Mouse (Mus musculus) hindbrain, embryonic 13.5 days (tissue): ENCODE measurements around the gene Vars2. TPM values are rescaled to one million over a fixed set of nuclear protein-coding genes. Genes with fewer than 3 reads are reported as not detected.

ENCODE experiments used
- ATAC-seq: fragments of 200-750 bp; cut with Nextera tagmentation; 2 replicates; pipeline ENCODE4 v1.8.0; 2017; ENCODE audit warnings: moderate TSS enrichment; ENCODE audit not compliant: low FRiP score
- H3K27ac ChIP-seq: fragments of 300-500 bp; sonication (generic); 2 replicates; pipeline ENCODE4 v1.5.1; 2015; ENCODE audit warnings: inconsistent platforms, mild to moderate bottlenecking, moderate library complexity
- H3K27me3 ChIP-seq: fragments of 300-500 bp; sonication (generic); 2 replicates; pipeline ENCODE4 v1.6.1; 2015; ENCODE audit warnings: mild to moderate bottlenecking, inconsistent platforms
- H3K36me3 ChIP-seq: fragments of 300-500 bp; sonication (generic); 2 replicates; pipeline ENCODE4 v1.6.1; 2015; ENCODE audit warnings: mild to moderate bottlenecking, inconsistent platforms
- H3K4me1 ChIP-seq: fragments of 300-500 bp; sonication (generic); replicated peaks from 2 replicates; pipeline ENCODE4 v1.6.1; 2015; ENCODE audit warnings: inconsistent platforms
- H3K4me2 ChIP-seq: fragments of 300-500 bp; sonication (generic); 2 replicates; pipeline ENCODE4 v1.6.1; 2015; ENCODE audit warnings: inconsistent platforms, mild to moderate bottlenecking, moderate library complexity
- H3K4me3 ChIP-seq: fragments of 300-500 bp; sonication (generic); 2 replicates; pipeline ENCODE4 v1.5.1; 2015; ENCODE audit warnings: mild to moderate bottlenecking, inconsistent platforms
- H3K9ac ChIP-seq: fragments of 300-500 bp; sonication (generic); 2 replicates; pipeline ENCODE4 v1.6.1; 2015; ENCODE audit warnings: mild to moderate bottlenecking, inconsistent platforms
- H3K9me3 ChIP-seq: fragments of 300-500 bp; sonication (generic); 2 replicates; pipeline ENCODE4 v1.6.1; 2016; ENCODE audit warnings: inconsistent platforms
- WGBS: fragments of 180-500 bp; shearing (Covaris S2); methylation state at CpG from one replicate; pipeline ENCODE4 v1.1.7; 2015; 5-methylcytosine and 5-hydroxymethylcytosine counted together
- polyA plus RNA-seq: library from polyadenylated mRNA; unstranded; fragments of >200 nt; fragmentation: Nextera tagmentation; extraction: Ambion mirVana; gene quantifications from 2 replicates; pipeline ENCODE4 v1.2.1, GENCODE M21; 2015

Vars2 gene
- polyA plus RNA-seq, 1 experiment from 2014 or later: 11.8 TPM

DNA sequence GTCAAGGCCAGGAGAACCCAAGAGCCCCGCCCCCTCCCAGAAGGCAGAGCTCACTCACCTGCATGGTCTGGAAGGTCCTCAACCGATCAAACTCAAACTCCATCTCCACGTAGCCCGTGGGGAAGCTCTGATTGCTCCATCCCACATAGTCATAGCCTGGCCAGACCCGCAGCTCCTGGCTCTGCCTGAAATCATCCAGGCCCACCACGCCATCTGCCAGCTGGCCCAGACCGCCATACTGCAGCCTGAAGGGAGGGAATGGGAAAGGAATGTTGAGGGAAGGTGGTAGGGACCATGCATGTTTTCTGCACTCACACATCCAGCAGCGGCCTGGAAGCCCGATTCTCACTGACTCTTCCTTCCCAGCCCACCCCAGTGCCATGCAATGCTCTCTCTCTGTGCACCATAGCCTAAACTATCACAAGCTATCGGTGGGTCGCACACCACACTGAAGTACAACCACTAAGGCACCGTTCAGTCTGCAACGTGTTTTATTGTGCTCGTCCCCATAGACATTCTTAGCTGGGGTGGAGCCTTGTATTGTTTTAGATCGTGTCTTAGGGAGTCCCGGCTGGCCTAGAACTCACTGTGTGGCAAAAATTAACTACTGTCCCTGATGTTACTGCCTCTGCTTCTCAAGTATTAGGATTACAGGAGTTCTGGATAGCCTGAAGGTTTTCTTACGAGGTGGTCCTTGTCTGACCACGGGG lies 22.7 kb upstream of the Vars2 start:
- Histone ChIP-seq H3K36me3 (peaks cover 91% of the 10 kb centered on the region), H3K4me2 (no peak overlapping the region), H3K4me1 (peaks cover 15% of the 10 kb centered on the region), H3K27me3 (no peaks in the 10 kb centered on the region), H3K4me3 (no peak overlapping the region), H3K9me3 (no peaks in the 10 kb centered on the region), H3K27ac (no peak overlapping the region), H3K9ac (no peak overlapping the region; the same call in 1 of the 2 replicates)
- no peak for ATAC-seq
- WGBS: 91% methylated on average over 18 of the region's 18 CpGs

DNA sequence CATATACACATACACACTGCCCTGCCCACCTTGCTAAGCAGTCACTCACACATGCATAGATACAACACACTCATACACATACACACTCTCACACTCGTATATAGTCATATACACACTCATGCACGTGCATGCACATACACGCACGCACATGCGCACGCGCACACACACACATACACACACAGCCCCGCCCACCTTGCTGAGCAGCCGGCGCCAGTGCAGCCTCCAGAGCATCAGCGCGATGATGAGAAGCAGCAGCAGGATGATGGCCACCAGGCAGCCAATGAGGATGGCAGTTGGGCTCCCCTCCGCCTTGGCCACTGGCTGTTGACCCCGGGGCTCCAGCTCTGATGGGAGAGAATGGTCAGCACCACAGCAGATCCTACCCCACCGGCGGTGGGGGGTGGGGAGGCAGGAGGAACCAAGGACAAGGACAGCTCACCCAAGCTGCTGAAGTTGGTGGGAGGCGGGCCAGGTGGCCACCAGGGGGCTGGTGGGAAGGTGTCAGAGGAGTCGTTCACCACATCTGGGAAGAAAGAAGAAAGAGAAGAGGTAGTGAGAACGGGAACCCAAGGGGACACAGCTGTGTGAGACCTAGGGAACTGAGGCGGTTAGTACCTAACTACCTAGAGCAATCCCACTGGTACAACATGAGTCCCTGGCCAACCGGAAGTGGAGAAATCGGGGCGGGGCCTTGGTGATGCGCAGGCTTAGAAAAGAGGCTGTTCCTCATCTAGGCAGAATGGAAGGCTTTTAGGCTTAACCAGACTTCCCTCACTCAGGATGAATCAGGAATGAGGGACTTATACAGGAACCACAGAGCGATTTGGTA lies 21.2 kb upstream of the Vars2 start:
- H3K27ac ChIP-seq: no peak overlapping the region; the same call in 1 of the 2 replicates
- H3K27me3 ChIP-seq: no peaks in the 10 kb centered on the region
- H3K9me3 ChIP-seq: no peaks in the 10 kb centered on the region
- 90% methylated on average over 25 of the region's 25 CpGs for WGBS
- no peak for ATAC-seq
- H3K4me3 ChIP-seq: no peak overlapping the region
- peaks cover 98% of the 10 kb centered on the region for H3K36me3 ChIP-seq
- H3K9ac ChIP-seq: peak overlapping the region; percentile 26; the same call in 1 of the 2 replicates
- H3K4me2 ChIP-seq: no peak overlapping the region
- H3K4me1 ChIP-seq: peaks cover 16% of the 10 kb centered on the region

- Histone ChIP-seq H3K9ac (0 out of 2 replicates have a peak overlapping the region, but pooled peaks have one; percentile 49), H3K9me3 (no peaks in the 10 kb centered on the region), H3K36me3 (peaks cover 98% of the 10 kb centered on the region), H3K4me3 (no peak overlapping the region), H3K27ac (peak overlapping the region; percentile 66), H3K27me3 (no peaks in the 10 kb centered on the region), H3K4me2 (no peak overlapping the region), H3K4me1 (peaks cover 16% of the 10 kb centered on the region)
- 56% methylated on average over 9 of the region's 9 CpGs for WGBS
- no peak for ATAC-seq
Measured at GRCm38 (mm10) chr17:35685061-35685460, 17.7 kb upstream of the Vars2 start.

- no peak for ATAC-seq
- 87% methylated on average over 13 of the region's 13 CpGs for WGBS
Measured at GRCm38 (mm10) chr17:35681986-35682385, 14.6 kb upstream of the Vars2 start.

GRCm38 (mm10) chr17:35680591-35680990 lies 13.2 kb upstream of the Vars2 start:
- Histone ChIP-seq H3K9me3 (no peaks in the 10 kb centered on the region), H3K9ac (no peak overlapping the region), H3K4me3 (no peak overlapping the region), H3K4me1 (peaks cover 6% of the 10 kb centered on the region), H3K27ac (peak overlapping the region; percentile 40; the same call in 1 of the 2 replicates), H3K4me2 (no peak overlapping the region), H3K27me3 (no peaks in the 10 kb centered on the region), H3K36me3 (peaks cover 54% of the 10 kb centered on the region)
- no peak for ATAC-seq
- 45% methylated on average over 6 of the region's 6 CpGs for WGBS

More at GRCm38 (mm10) chr17:35681986-35682385, 14.6 kb upstream of the Vars2 start:
- no peak overlapping the region for H3K4me3 ChIP-seq
- H3K27me3 ChIP-seq: no peaks in the 10 kb centered on the region
- peak overlapping the region; percentile 8 for H3K27ac ChIP-seq
- no peak overlapping the region for H3K4me2 ChIP-seq
- no peaks in the 10 kb centered on the region for H3K9me3 ChIP-seq
- H3K9ac ChIP-seq: no peak overlapping the region
- H3K36me3 ChIP-seq: peaks cover 68% of the 10 kb centered on the region
- peaks cover 16% of the 10 kb centered on the region for H3K4me1 ChIP-seq

- peaks cover 14% of the 10 kb centered on the region for H3K36me3 ChIP-seq
- ATAC-seq: peak; percentile 95
- whole genome bisulfite sequencing: 2% methylated on average over 23 of the region's 23 CpGs
- peaks cover 10% of the 10 kb centered on the region for H3K4me1 ChIP-seq
- peak within 1 kb of the TSS; percentile 69 for H3K4me3 ChIP-seq
- peak within 1 kb of the TSS; percentile 84 for H3K4me2 ChIP-seq
- H3K9ac ChIP-seq: peak within 1 kb of the TSS; percentile 90
- no peaks in the 10 kb centered on the region for H3K9me3 ChIP-seq
- no peaks in the 10 kb centered on the region for H3K27me3 ChIP-seq
- H3K27ac ChIP-seq: peak within 1 kb of the TSS; percentile 35; the same call in 1 of the 2 replicates
Measured at GRCm38 (mm10) chr17:35673416-35674035, 6.1 kb upstream of the Vars2 start, which contains the start of gene Gtf2h4. Gtf2h4 (minus strand) TSS chr17:35673739.

- WGBS: 94% methylated on average over 6 of the region's 6 CpGs
- no peak overlapping the region for H3K27ac ChIP-seq
- no peaks in the 10 kb centered on the region for H3K27me3 ChIP-seq
- peaks cover 18% of the 10 kb centered on the region for H3K4me1 ChIP-seq
- no peaks in the 10 kb centered on the region for H3K9me3 ChIP-seq
- H3K36me3 ChIP-seq: peaks cover 14% of the 10 kb centered on the region
- 0 out of 2 replicates have a peak overlapping the region, but pooled peaks have one; percentile 90 for H3K9ac ChIP-seq
- peak overlapping the region; percentile 84 for H3K4me2 ChIP-seq
- no peak overlapping the region; the same call in 1 of the 2 replicates for H3K4me3 ChIP-seq
- no peak for ATAC-seq
Measured at GRCm38 (mm10) chr17:35672527-35672926, 5.1 kb upstream of the Vars2 start.

DNA sequence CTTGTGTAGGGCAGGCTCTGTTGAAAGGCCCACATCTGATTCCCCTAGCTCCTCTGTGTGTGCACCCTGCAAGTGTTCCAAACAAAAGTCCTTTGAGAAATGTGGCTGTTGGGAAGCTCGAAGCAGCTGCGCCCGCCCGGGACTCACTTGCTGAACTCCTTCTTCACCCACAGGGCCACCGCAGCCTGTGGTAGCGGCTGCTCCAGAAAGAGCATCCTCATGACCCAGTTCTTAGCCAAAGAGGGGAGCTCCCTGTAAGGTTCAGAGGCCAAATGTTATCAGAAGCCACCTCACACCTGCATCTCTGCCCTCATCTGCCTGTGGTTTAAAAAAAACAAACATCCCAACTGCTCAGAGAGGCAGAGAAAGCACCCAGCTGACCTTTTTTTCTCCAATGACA lies 4.5 kb upstream of the Vars2 start:
- no peak for ATAC-seq
- H3K27me3 ChIP-seq: no peaks in the 10 kb centered on the region
- H3K4me3 ChIP-seq: no peak overlapping the region
- no peaks in the 10 kb centered on the region for H3K9me3 ChIP-seq
- 89% methylated on average over 6 of the region's 6 CpGs for WGBS
- H3K4me2 ChIP-seq: no peak overlapping the region
- H3K4me1 ChIP-seq: peaks cover 20% of the 10 kb centered on the region
- H3K9ac ChIP-seq: no peak overlapping the region; the same call in 1 of the 2 replicates
- H3K27ac ChIP-seq: no peak overlapping the region
- peaks cover 14% of the 10 kb centered on the region for H3K36me3 ChIP-seq

DNA sequence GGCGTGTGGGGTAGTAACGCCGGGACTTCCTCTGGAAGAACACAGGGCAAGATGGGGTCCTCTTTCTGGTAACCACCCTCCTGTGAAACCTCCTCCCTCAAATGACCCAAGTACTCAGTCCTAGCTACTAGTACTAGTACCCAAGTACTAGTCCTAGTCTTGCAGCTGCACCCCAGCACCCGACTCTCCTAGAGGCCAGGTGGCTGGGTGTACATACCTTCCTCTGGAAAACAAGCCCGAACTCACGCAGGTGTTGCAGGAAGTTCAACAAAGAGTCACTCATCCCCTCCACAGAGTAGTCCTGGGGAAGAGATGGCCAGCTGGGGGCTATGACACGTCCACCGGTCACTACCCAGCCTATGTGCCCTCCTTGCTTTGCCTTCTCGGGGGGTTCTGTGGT lies 2.3 kb upstream of the Vars2 start:
- ATAC-seq: no peak
- no peak overlapping the region for H3K4me2 ChIP-seq
- H3K9me3 ChIP-seq: no peaks in the 10 kb centered on the region
- H3K4me1 ChIP-seq: peaks cover 30% of the 10 kb centered on the region
- H3K4me3 ChIP-seq: no peak overlapping the region
- no peak overlapping the region for H3K9ac ChIP-seq
- H3K36me3 ChIP-seq: peaks cover 15% of the 10 kb centered on the region
- WGBS: 92% methylated on average over 9 of the region's 9 CpGs
- H3K27me3 ChIP-seq: no peaks in the 10 kb centered on the region
- H3K27ac ChIP-seq: no peak overlapping the region

DNA sequence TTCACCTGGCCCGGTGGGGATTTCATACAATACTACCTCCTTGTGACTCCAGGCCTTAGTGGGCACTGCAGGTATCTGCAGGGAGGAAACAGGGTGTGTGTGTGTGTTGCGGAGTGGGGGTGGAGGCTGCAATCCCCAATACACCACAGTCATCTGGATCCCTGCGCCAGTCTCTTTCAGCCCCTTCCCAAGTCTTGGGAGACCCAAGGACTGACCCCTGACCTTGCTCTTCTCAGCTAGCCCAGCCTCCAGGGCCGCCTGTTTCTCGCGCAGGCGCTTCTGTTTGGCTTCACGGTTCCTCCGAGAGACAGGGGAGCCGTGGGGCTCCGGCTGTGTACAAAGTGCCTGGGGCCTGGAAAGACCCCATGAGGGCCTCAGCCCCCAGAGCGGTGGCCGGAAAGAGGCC lies 538 bp downstream of the Vars2 start:
- H3K27ac ChIP-seq: peak overlapping the region; percentile 90
- H3K9me3 ChIP-seq: no peaks in the 10 kb centered on the region
- peak overlapping the region; percentile 65 for H3K4me3 ChIP-seq
- 5% methylated on average over 13 of the region's 13 CpGs for WGBS
- H3K4me2 ChIP-seq: peak overlapping the region; percentile 90
- peak; percentile 61 for ATAC-seq
- peaks cover 36% of the 10 kb centered on the region for H3K36me3 ChIP-seq
- peak overlapping the region; percentile 83 for H3K9ac ChIP-seq
- no peaks in the 10 kb centered on the region for H3K27me3 ChIP-seq
- H3K4me1 ChIP-seq: peaks cover 20% of the 10 kb centered on the region

DNA sequence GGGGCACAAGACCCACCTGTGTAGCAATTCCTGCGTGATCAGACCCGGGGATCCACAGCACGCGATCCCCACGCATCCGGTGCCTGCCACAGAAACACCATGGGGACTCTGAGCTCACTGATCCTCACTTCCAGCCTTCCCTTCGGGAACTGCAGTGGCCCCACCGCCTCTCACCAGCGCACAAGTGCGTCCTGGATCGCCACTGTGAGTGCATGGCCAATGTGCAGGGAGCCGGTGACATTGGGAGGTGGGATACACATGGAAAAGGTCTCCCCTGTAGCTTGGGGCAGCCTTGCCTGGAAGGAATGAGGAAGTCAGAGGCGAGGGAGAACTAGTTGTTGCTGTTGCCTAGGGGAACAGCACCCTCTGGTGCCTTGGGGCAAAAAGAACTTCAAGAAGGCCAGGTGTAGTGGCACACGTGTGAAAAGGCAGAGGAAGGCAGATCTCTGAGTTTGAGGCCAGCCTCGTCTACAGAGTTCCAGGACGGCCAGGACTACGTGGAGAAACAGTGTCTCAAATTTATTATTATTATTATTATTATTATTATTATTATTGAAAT lies 1.4 kb downstream of the Vars2 start:
- peaks cover 44% of the 10 kb centered on the region for H3K36me3 ChIP-seq
- H3K4me2 ChIP-seq: peak overlapping the region; percentile 90
- H3K4me1 ChIP-seq: peaks cover 20% of the 10 kb centered on the region
- H3K9me3 ChIP-seq: no peaks in the 10 kb centered on the region
- peak overlapping the region; percentile 43 for H3K9ac ChIP-seq
- no peak overlapping the region for H3K4me3 ChIP-seq
- ATAC-seq: no peak
- 0 out of 2 replicates have a peak overlapping the region, but pooled peaks have one; percentile 23 for H3K27ac ChIP-seq
- WGBS: 81% methylated on average over 17 of the region's 17 CpGs
- no peaks in the 10 kb centered on the region for H3K27me3 ChIP-seq

GRCm38 (mm10) chr17:35653086-35653485 lies 14.3 kb downstream of the Vars2 start:
- peaks cover 37% of the 10 kb centered on the region for H3K36me3 ChIP-seq
- 85% methylated on average over 2 of the region's 2 CpGs for WGBS

More at GRCm38 (mm10) chr17:35653086-35653485, 14.3 kb downstream of the Vars2 start:
- no peak for ATAC-seq
- H3K9me3 ChIP-seq: no peaks in the 10 kb centered on the region
- H3K4me3 ChIP-seq: no peak overlapping the region
- H3K9ac ChIP-seq: no peak overlapping the region
- H3K27ac ChIP-seq: no peak overlapping the region
- H3K27me3 ChIP-seq: no peaks in the 10 kb centered on the region
- no peak overlapping the region for H3K4me2 ChIP-seq
- H3K4me1 ChIP-seq: no peaks in the 10 kb centered on the region
